Mouse (Mus musculus): Measurements from ENCODE around the gene Cbx5.

- TF ChIP-seq CTCF (IDR thresholded peaks at IDR 0.05; ENCODE audit: low read depth), result peak; percentile 81
- TF ChIP-seq EP300 (optimal IDR thresholded peaks at IDR 0.05), result no peak
Observed at GRCm38 (mm10) chr15:103183135-103183534, 56.5 kb downstream of the Cbx5 start.

Data from stomach, postnatal 0 days (tissue).